Mouse (Mus musculus) telencephalon, adult 2 months (tissue): Measurements from ENCODE around the gene Fmo6.

Experiments used
- DNase-seq: peaks from one replicate; pipeline ENCODE4 v3.0.0-alpha.2; 2011; ENCODE audit warnings: low read depth, low spot score

The Fmo6 gene

GRCm38 (mm10) chr1:162937415-162937814, at the start of gene Fmo6:
Fmo6 (minus strand) TSS chr1:162937515.
- DNase-seq, result no peak

DNA sequence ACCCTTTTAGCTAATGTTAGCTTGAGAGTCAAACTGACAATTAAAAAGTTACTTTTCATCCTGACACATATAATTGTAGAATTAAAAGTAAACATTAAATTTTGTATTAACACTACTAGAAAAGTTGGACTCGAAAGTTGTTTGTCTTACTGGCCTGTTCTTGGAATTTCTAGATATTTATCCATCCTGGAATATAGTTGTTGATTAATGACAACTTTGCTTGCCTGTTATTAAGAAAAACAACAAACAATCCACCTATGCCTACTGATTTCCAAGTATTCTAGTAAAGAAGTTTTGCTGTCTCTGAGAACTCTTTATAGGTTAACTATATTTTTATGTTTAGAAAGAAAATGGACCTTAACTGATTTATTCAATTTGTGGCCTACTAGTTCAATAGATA, 49.5 kb upstream of the Fmo6 start:
- DNase-seq, result no peak

- DNase-seq, result no peak
Measured at GRCm38 (mm10) chr1:162986121-162986748, 48.9 kb upstream of the Fmo6 start.

- no peak for DNase-seq
Measured at GRCm38 (mm10) chr1:162984428-162984827, 47.1 kb upstream of the Fmo6 start, which contains the start of gene Fmo3. Fmo3 (minus strand) TSS chr1:162984528.

DNA sequence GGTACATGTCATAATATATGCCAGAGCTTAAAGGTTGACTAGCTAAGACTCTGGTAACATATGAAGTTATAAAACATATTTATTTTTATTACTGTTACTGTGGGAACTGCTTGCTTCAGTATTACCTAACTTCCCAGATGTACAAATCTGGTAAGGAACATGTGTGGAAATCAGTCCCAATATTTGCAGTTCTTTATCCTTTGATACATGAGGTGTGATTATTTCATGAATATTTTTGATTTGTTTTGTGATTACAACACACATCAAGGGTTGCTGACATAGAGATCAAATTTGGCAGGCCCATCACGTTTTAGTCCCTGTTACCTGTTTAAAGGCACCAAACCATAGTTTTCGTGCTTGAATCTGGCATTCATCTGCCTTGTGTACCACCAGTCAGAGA, 26.2 kb upstream of the Fmo6 start:
- DNase-seq, result no peak

- no peak for DNase-seq
Measured at GRCm38 (mm10) chr1:162957422-162957821, 20.1 kb upstream of the Fmo6 start.

- DNase-seq, result no peak
Measured at GRCm38 (mm10) chr1:162953079-162953478, 15.8 kb upstream of the Fmo6 start.

DNA sequence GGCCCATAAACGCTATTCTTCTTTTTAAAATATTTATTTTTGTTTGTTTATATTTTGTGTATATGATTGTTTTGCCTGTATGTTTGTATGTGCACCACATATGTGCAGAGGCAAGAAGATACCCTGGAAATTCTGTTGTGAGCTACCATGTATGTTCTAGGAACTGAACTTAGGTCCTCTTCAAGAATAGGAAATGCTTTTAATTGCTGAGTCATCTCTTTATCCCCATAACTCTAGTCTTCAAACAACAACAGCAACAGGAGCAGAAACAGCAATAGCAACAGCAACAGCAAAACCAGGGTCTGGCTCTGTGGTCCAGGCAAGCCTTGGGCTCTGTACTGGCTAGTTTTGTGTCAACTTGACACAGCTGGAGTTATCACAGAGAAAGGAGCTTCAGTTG, 12.4 kb upstream of the Fmo6 start:
- DNase-seq, result no peak

DNA sequence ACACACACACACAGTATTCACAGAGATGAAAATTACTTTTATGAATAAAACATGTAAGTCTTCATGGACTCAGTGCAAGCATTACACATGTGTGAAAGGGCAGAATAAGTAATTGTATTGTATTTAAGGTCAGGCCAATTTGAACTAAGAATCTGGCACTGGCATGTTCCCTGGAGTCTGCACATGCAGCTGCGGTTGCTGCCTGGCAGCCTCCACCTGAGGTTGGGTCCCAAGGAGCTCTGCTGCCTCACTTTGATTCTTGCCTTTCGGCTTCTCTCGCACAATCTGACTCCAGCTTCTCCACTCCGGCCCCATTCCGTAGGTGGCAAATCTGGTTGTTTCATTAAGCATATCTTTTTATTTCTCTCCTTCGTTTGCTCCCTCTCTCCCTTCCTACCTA, 10.6 kb upstream of the Fmo6 start:
- no peak for DNase-seq

DNA sequence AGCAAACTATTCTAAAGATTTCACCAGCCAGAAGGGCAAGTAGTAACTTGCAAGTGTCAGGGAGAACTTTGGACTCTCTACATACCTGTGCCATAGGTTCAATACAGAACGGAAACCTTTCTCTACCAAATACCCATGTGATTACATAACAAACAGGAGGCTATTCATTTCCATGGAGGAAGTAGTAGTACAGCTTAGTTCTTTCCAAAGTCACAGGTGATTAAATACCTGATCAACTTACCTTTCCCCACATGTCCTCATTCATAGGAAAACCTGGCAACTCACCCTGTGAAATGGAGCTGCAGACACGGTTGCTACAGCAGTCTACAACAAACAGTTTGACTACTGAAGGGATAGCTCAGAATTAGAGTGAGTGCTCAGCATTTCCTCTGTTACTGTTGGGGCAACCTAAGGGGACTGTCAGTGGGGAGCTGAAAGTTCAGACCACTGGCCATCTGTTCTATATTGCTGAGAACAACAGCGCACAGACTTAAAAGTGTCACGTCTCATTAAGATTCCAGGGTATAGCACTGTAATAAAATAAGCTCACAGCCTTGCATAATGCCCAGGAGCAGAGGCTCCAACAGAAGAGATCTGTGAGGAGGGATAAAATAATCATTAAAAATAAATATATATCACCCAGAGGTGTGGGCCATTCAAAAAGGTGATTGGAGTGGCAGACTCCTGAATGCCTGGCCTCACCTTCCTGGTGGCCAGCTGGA, 9.7 kb upstream of the Fmo6 start:
- DNase-seq, result no peak

- DNase-seq, result no peak
Measured at GRCm38 (mm10) chr1:162943700-162944099, 6.4 kb upstream of the Fmo6 start.

- no peak for DNase-seq
Measured at GRCm38 (mm10) chr1:162938696-162939351, 1.5 kb upstream of the Fmo6 start.

DNA sequence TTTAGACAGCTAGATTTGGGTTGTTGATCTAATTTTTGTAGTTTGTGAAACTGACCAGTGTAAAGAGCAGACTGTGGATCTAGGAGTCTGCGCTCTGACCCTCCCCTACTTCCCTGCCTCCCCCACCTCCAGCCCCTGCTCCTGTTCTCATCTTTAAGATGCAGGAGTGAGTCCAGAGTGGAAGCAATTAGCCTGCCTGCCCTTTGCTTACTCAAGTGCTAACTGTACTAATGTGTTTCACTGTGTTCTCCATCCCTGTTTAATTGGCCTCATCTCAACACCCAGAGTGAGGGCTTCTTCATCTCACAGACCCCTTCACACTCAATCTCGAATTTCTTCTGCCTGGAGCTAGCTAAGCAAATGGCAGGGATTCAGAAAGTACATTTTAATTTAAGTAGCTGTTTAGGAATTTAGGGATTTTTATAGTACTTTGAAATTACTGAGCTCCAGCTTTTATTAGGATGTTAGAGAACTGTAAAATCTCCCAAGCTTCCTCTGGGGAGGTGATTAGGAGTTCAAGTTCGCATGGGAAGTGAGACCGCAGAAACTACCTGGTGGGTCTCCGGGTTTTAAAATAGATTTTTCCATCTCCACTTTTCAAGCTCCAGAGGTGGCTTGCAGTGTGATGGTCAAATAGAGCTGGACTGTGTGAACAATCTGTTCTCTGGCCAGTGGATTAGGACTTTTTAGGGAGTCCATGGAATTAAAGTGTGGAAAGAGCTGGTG, 818 bp upstream of the Fmo6 start:
- DNase-seq, result no peak

DNA sequence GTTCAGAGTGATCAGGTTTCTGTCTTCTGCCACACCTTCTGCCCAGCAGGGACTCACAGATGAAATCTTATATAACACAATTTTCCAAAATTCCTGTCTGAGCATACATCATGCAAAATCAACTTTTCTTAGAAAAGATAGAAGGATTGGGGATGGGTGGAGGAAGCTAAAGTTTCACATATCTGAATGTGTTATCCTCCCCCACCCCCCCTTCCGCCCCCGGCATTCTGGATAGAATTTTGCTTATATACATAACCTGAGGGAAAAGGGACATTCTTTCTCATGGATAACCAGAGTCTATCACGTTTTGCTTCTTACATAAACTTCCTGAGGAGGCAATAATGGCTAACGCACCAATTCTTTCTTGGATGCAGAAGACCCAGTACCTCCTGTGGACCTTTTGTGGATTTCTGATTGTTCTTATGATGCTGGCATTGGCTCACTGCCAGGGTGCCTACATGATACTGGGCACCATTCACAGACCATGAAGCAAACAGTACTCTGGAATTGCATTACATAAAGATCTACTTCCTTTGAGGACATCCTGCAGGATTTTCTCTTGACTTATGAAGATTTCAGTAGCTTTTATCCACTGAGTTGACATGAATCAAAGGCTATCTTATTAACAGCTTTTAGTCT, 2.8 kb downstream of the Fmo6 start:
- DNase-seq, result peak; percentile 48

GRCm38 (mm10) chr1:162932386-162932785, 4.9 kb downstream of the Fmo6 start:
- no peak for DNase-seq

DNA sequence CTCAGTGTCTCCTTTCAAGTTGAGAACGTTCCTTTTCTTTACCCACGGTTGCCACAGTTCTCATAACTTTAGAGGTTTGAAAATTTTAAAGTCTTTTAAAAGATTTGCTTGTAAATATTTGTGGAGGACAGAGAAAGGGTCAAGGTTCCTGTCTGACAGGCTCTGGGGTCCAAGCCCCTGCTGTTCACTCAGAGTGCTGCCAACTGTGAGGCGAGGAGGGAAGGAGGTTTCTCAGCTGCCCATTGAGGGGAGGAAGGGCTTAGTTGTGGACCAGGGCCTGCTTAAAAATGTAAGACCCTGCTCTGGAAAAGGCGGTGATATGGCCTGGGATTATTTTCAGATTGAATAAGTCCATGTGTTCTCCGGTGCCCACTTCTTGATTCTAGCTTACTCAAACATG, 5.4 kb downstream of the Fmo6 start:
- no peak for DNase-seq

GRCm38 (mm10) chr1:162931310-162931875, 5.9 kb downstream of the Fmo6 start:
- DNase-seq, result no peak

- DNase-seq, result no peak
Measured at GRCm38 (mm10) chr1:162930631-162931030, 6.7 kb downstream of the Fmo6 start.

DNA sequence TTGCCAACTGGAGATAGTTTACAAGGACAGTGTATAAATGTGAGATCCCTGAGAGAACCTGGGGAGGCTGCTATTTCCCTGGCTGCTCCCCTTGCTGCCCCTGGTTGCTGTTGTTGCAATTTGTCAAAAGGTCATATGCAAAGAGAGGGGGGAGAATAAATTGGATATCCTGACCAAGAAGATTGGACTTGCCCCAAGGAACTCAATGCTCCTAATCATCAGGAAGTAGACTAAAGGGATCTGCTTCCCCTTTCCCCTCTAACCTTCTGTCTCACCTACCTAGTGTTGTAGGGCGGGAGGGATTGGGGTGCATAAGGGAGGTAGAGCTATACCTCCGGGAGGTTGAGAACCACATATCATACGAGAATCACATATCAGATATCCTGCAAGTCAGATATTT, 8.2 kb downstream of the Fmo6 start:
- DNase-seq, result no peak

DNA sequence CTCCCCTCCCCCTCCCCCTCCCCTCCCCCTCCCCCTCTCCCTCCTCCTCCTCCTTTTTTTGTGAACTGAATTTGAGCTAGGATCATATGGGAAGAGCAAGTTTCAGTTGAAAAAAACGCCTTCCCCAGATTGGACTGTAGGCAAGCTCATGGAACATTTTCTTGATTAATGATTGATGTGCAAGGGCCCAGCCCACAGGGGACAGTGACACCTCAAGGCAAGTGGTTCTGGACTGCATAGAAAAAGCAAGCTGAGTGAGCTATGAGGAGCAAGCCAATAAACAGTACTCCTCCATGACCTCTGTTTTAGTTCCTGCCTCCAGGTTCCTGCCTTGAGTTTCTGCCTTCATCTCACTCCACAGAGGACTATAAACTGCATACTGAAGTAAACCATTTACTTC, 12.2 kb downstream of the Fmo6 start:
- DNase-seq, result no peak

GRCm38 (mm10) chr1:162916661-162917060, 20.7 kb downstream of the Fmo6 start:
- DNase-seq, result no peak
